Mouse (Mus musculus): ENCODE results near the gene Nudt9.

DNA sequence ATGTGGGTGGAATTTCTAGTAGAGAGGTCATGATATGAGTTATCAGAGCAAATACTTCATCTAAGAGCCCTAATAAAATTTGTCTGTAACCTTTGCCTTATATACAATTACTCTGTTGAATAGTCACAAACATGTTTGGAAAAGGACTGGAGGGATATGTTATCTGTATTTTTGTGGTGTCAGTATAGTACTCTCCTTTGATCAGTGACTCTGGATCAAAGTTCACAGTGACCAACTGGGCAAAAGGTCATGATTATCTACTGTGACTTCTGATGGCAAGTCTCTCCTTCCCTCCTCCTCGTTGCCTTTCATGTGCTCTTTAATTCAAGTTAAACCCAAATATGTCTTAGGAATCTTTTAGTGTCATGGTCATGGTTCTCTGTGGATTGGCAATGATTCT lies 10.3 kb upstream of the Nudt9 start:
- no peak for TF ChIP-seq CTCF (IDR thresholded peaks at IDR 0.05; ENCODE audit: borderline replicate concordance, insufficient read depth, low read length)
- no peak for TF ChIP-seq POLR2A (IDR thresholded peaks at IDR 0.05; ENCODE audit: low read depth, low read length)
